Mouse (Mus musculus) cortical plate, adult 2 months (tissue): ENCODE measurements around the gene Zfp319.
"Not testable (repeated sequence)": the region's sequence is repeated elsewhere in the genome, so short reads cannot be mapped to it uniquely, and the experiment has no call there.

Experiments used
- CTCF ChIP-seq: fragments of 200-500 bp; IDR thresholded peaks from 2 replicates; pipeline ENCODE4 v1.5.1; 2011; ENCODE audit warnings: mild to moderate bottlenecking, control low read depth, low read length; ENCODE audit not compliant: insufficient read depth; ENCODE audit errors: extremely low read depth
- POLR2A ChIP-seq: fragments of 200-500 bp; IDR thresholded peaks from 2 replicates; pipeline ENCODE4 v1.6.1; 2011; ENCODE audit warnings: mild to moderate bottlenecking, low read length, control low read depth; ENCODE audit not compliant: insufficient read depth; ENCODE audit errors: extremely low read depth

DNA sequence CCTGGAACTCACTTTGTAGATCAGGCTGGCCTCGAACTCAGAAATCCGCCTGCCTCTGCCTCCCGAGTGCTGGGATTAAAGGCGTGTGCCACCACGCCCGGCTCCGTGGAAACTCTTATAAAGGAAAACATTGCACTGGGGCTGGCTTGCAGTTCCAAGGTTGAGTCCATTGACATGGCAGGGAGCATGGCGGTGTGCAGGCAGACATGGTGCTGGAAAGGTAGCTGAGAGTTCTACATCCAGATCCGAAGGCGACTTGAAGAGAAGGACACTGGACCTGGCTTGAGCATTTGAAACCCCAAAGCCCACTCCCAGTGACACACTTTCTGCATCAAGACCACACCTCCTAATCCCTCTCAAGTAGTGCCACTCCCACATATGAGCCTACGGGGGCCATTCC, 47.2 kb upstream of the Zfp319 start:
- not testable (repeated sequence) for TF ChIP-seq CTCF, POLR2A
